Mouse (Mus musculus): ENCODE measurements around the gene Trappc6b. TPM values are rescaled to one million over a fixed set of nuclear protein-coding genes. Genes with fewer than 3 reads are reported as not detected.

The Trappc6b gene
- total RNA-seq, 2 experiments from 2014 or later = 92.0 to 95.4 TPM

Other genes with a start within 250 kb of the Trappc6b start
- gene Sec23a, start 49.5 kb downstream of the Trappc6b start, total RNA-seq (2021) = 10 to 100 TPM; 48.1 to 53.7 TPM
- gene Gemin2, start 48.1 kb downstream of the Trappc6b start, total RNA-seq (2021) = 10 to 100 TPM; 13.6 to 15.0 TPM
- gene Pnn, start 5.4 kb upstream of the Trappc6b start, total RNA-seq (2021) = 10 to 100 TPM; 71.8 to 78.4 TPM
- 10 to 100 TPM; 72.0 to 78.0 TPM for gene Mia2, start 34.3 kb upstream of the Trappc6b start, total RNA-seq (2021)
- 10 to 100 TPM; 25.5 to 28.4 TPM for gene Fbxo33, start 158.3 kb upstream of the Trappc6b start, total RNA-seq (2021)

All from adrenal gland, postnatal 4 days (tissue).